Mouse (Mus musculus): ENCODE measurements at regions not wholly inside any gene's neighbourhood (a gene's known extent, or its start where the extent isn't known, plus 50 kb on each side); places are given as distances from the start of the nearest gene placed in this dataset.

- DNase-seq (ENCODE audit: low spot score): no peak
Measured at GRCm38 (mm10) chr2:12825902-12826301, 97.9 kb upstream of the Pter start.

DNA sequence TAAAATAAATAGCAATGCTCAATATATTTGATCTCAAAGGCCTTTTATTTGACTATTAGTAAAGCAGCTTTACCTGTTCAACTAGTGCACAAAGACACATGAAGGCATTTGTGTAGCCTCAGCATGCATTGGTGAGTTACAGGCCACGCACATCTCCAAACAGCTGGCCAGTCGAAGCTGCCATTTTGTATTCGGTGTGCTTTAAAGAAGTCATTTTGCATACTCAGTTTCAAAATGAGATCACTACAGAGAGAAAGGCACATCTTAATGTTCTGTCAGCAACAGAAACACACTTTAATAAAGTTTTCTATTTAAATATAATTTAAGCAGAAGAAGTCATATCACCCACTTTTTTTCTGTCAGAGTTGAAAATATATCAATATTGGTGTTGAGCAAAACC is 90.3 kb upstream of the Pter start:
- DNase-seq (ENCODE audit: low spot score): no peak

GRCm38 (mm10) chr2:12866543-12866942 is 57.3 kb upstream of the Pter start:
- no peak for DNase-seq (ENCODE audit: low spot score)

DNA sequence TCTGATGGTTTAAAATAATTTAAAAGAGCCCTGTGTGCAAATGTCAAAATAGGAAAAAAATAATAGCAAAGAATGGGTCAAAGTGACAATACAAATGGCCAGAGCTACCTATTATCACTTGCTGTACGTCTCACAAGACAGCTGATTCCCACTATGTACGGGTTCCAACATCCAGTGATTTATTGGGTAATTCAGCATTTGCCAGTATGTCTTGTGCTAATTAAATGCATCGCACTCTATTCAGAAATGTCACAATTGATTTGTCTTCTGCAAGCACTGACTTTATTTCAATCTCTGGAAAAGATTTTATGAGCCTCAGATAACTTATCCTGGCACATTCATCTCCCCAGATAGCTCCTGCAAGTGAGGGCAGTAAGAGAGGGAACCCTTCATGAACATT is 55.1 kb upstream of the Pter start:
- DNase-seq (ENCODE audit: low spot score): no peak
